Mouse (Mus musculus) left cerebral cortex, adult 2 months (tissue): ENCODE results near the gene Sap18b. TPM values are rescaled to one million over a fixed set of nuclear protein-coding genes. Genes with fewer than 3 reads are reported as not detected.

Experiments
- DNase-seq, 2 experiments: peaks; one replicate each; pipeline ENCODE4 v3.0.0; 2021 to 2022; ENCODE audit warnings: low spot score in 2 of 2, mixed read lengths in 1 of 2; ENCODE audit errors: extremely low spot score in 1 of 2
- H3K27ac ChIP-seq: fragments of 200-600 bp; 2 replicates; pipeline ENCODE4 v1.8.1; 2022
- H3K4me3 ChIP-seq: fragments of 200-600 bp; 2 replicates; pipeline ENCODE4 v1.8.1; 2022
- CTCF ChIP-seq: fragments of 200-600 bp; IDR thresholded peaks from 2 replicates; pipeline ENCODE4 v1.8.1; 2022; ENCODE audit warnings: antibody characterized with exemption, mild to moderate bottlenecking, moderate library complexity
- intact Hi-C: fragments of 180-260 bp; cut with DNase I; formaldehyde crosslinking; loops from one replicate; pipeline ENCODE4 v1.15.1; 2025
- total RNA-seq, 2 experiments: library from RNA; stranded (reverse); gene quantifications; 2 replicates each; pipeline ENCODE4 v1.2.3; 2021

Sap18b gene
- total RNA-seq, 2 experiments from 2014 or later, result 78.6 to 80.1 TPM

GRCm38 (mm10) chr8:95830144-95830543, 5.0 kb downstream of the Sap18b start:
- DNase-seq, result no peak
- intact Hi-C loops, result loop anchor here (5.0 kb wide), 3 partner anchors 53 to 223 kb away; no protein-coding TSS in a partner anchor
- TF ChIP-seq CTCF, result no peak
- no peak overlapping the region for H3K27ac ChIP-seq
- no peak overlapping the region for H3K4me3 ChIP-seq

- Histone ChIP-seq H3K27ac (no peak overlapping the region; the same call in 1 of the 2 replicates), H3K4me3 (no peak overlapping the region)
- intact Hi-C loops, result loop anchor here (2.0 to 5.0 kb wide), 4 partner anchors 56 to 226 kb away; no protein-coding TSS in a partner anchor
- peak; percentile 84 to 92 for DNase-seq
- peak; percentile 98 for TF ChIP-seq CTCF
Measured at GRCm38 (mm10) chr8:95832603-95833434, 7.7 kb downstream of the Sap18b start.

- DNase-seq, result no peak
- intact Hi-C loops, result loop anchor here (2.0 to 5.0 kb wide), 4 partner anchors 56 to 226 kb away; no protein-coding TSS in a partner anchor
- Histone ChIP-seq H3K27ac (no peak overlapping the region), H3K4me3 (no peak overlapping the region)
- TF ChIP-seq CTCF, result no peak
Measured at GRCm38 (mm10) chr8:95833435-95833984, 8.4 kb downstream of the Sap18b start.

GRCm38 (mm10) chr8:95835891-95836290, 10.7 kb downstream of the Sap18b start:
- DNase-seq, result no peak
- no peak overlapping the region for H3K4me3 ChIP-seq
- intact Hi-C loops, result no loop called here
- TF ChIP-seq CTCF, result no peak
- no peak overlapping the region for H3K27ac ChIP-seq

GRCm38 (mm10) chr8:95837266-95837665, 12.1 kb downstream of the Sap18b start:
- TF ChIP-seq CTCF, result no peak
- intact Hi-C loops, result no loop called here

GRCm38 (mm10) chr8:95839289-95839688, 14.1 kb downstream of the Sap18b start:
- no peak for DNase-seq
- Histone ChIP-seq H3K27ac (no peak overlapping the region), H3K4me3 (no peak overlapping the region)
- no peak for TF ChIP-seq CTCF
- intact Hi-C loops, result no loop called here

More at GRCm38 (mm10) chr8:95837266-95837665, 12.1 kb downstream of the Sap18b start:
- no peak overlapping the region for H3K27ac ChIP-seq
- no peak overlapping the region for H3K4me3 ChIP-seq
- DNase-seq, result no peak

- H3K4me3 ChIP-seq, result no peak overlapping the region
- intact Hi-C loops, result loop anchor here (5.0 kb wide), 1 partner anchor 76 kb away; no protein-coding TSS in a partner anchor
- DNase-seq, result no peak
- no peak overlapping the region for H3K27ac ChIP-seq
- TF ChIP-seq CTCF, result no peak
Measured at GRCm38 (mm10) chr8:95841436-95841835, 16.3 kb downstream of the Sap18b start.

- intact Hi-C loops, result loop anchor here (5.0 kb wide), 1 partner anchor 73 kb away; no protein-coding TSS in a partner anchor
- Histone ChIP-seq H3K4me3 (no peak overlapping the region), H3K27ac (no peak overlapping the region)
- no peak for DNase-seq
- no peak for TF ChIP-seq CTCF
Measured at GRCm38 (mm10) chr8:95843968-95844367, 18.8 kb downstream of the Sap18b start.

- intact Hi-C loops, result no loop called here
Measured at GRCm38 (mm10) chr8:95845026-95845425, 19.9 kb downstream of the Sap18b start.

GRCm38 (mm10) chr8:95848061-95848551, 23.0 kb downstream of the Sap18b start:
- H3K27ac ChIP-seq, result no peak overlapping the region
- intact Hi-C loops, result no loop called here
- TF ChIP-seq CTCF, result no peak
- no peak for DNase-seq
- H3K4me3 ChIP-seq, result no peak overlapping the region

More at GRCm38 (mm10) chr8:95845026-95845425, 19.9 kb downstream of the Sap18b start:
- TF ChIP-seq CTCF, result no peak
- Histone ChIP-seq H3K27ac (no peak overlapping the region), H3K4me3 (no peak overlapping the region)
- no peak for DNase-seq

GRCm38 (mm10) chr8:95848734-95849464, 23.8 kb downstream of the Sap18b start:
- TF ChIP-seq CTCF, result no peak
- DNase-seq, result no peak
- Histone ChIP-seq H3K4me3 (no peak overlapping the region), H3K27ac (no peak overlapping the region)
- intact Hi-C loops, result no loop called here
